Mouse (Mus musculus): ENCODE measurements at regions not wholly inside any gene's neighbourhood (a gene's known extent, or its start where the extent isn't known, plus 50 kb on each side); places are given as distances from the start of the nearest gene placed in this dataset.

GRCm38 (mm10) chr6:31995977-31996376, 54.1 kb upstream of the 1700012A03Rik start:
- no peak for DNase-seq

GRCm38 (mm10) chr6:31995249-31995648, 54.8 kb upstream of the 1700012A03Rik start:
- DNase-seq: no peak

- DNase-seq: no peak
Measured at GRCm38 (mm10) chr6:31985698-31986097, 64.3 kb upstream of the 1700012A03Rik start.

- no peak for DNase-seq
Measured at GRCm38 (mm10) chr6:31976705-31977104, 73.3 kb upstream of the 1700012A03Rik start.

GRCm38 (mm10) chr6:31948063-31948481, 102.0 kb upstream of the 1700012A03Rik start:
- no peak for DNase-seq

- DNase-seq: no peak
Measured at GRCm38 (mm10) chr6:31946572-31946971, 103.5 kb upstream of the 1700012A03Rik start.

- no peak for DNase-seq
Measured at GRCm38 (mm10) chr6:31945347-31945746, 104.7 kb upstream of the 1700012A03Rik start.

GRCm38 (mm10) chr6:31944546-31944945, 105.5 kb upstream of the 1700012A03Rik start:
- DNase-seq: no peak

- no peak for DNase-seq
Measured at GRCm38 (mm10) chr6:31942696-31943095, 107.3 kb upstream of the 1700012A03Rik start.

GRCm38 (mm10) chr6:31938216-31938814, 111.7 kb upstream of the 1700012A03Rik start:
- DNase-seq: peak; percentile 76

GRCm38 (mm10) chr6:31937146-31937545, 112.9 kb upstream of the 1700012A03Rik start:
- DNase-seq: no peak

GRCm38 (mm10) chr6:31934826-31935225, 115.2 kb upstream of the 1700012A03Rik start:
- DNase-seq: no peak

- no peak for DNase-seq
Measured at GRCm38 (mm10) chr6:31933956-31934355, 116.1 kb upstream of the 1700012A03Rik start.

- DNase-seq: no peak
Measured at GRCm38 (mm10) chr6:31933364-31933763, 116.7 kb upstream of the 1700012A03Rik start.

GRCm38 (mm10) chr6:31931116-31931515, 118.9 kb upstream of the 1700012A03Rik start:
- DNase-seq: no peak

GRCm38 (mm10) chr6:31929165-31929564, 120.9 kb upstream of the 1700012A03Rik start:
- DNase-seq: no peak

- DNase-seq: peak; percentile 27
Measured at GRCm38 (mm10) chr6:31927181-31927580, 122.9 kb upstream of the 1700012A03Rik start.

- DNase-seq: no peak
Measured at GRCm38 (mm10) chr6:31924669-31925046, 125.4 kb upstream of the 1700012A03Rik start.

GRCm38 (mm10) chr6:31923951-31924668, 125.9 kb upstream of the 1700012A03Rik start:
- no peak for DNase-seq

- DNase-seq: no peak
Measured at GRCm38 (mm10) chr6:31921561-31922152, 128.4 kb upstream of the 1700012A03Rik start.

GRCm38 (mm10) chr6:31917411-31918131, 132.5 kb upstream of the 1700012A03Rik start:
- DNase-seq: peak; percentile 57

GRCm38 (mm10) chr6:31901791-31902190, 148.3 kb upstream of the 1700012A03Rik start:
- no peak for DNase-seq

- DNase-seq: no peak
Measured at GRCm38 (mm10) chr6:31899055-31899454, 151.0 kb upstream of the 1700012A03Rik start.

Measured in cerebellum, adult 11 months (tissue).